Mouse (Mus musculus): ENCODE measurements around the gene Atad5. TPM values are rescaled to one million over a fixed set of nuclear protein-coding genes. Genes with fewer than 3 reads are reported as not detected.
"Not testable (repeated sequence)": the region's sequence is repeated elsewhere in the genome, so short reads cannot be mapped to it uniquely, and the experiment has no call there.

Gene Atad5
- polyA plus RNA-seq, 1 experiment from 2014 or later, result 9.4 TPM

DNA sequence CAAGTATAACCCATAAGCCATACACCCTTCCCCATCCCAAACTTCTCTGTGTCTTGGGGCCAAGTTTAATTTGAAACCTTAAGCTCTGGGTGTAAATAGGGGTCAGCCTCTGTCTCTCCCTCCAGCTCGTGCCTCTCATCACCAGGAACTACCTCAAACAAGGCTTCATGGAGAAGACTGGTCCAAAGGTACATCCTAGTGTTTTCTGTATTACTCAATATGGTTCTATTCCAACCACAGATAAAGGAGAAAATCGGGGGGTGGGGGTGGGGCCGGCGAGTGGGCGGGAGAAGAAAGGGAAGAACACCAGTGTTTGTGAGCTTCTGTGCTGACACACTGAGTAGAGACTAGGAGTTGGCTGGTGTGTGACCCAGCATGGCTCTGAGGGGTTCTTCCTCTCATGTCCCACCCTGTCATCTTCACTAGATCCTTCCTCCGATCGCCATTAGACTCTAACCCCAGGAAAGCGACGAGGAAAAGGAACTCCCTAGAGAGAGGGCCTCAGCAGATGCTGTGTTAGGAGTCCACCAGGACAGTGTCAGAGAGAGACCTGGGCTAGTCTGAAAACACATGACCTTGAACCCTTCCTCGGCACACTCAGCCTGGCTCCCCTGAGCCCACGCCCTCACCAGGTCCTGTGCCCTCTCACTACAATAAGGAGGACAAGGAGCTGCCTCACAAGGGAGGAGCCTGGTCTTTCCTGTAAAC lies 84.9 kb downstream of the Atad5 start:
- DNase-seq (ENCODE audit: low spot score) (no peak), ATAC-seq (ENCODE audit: low read depth) (no peak)
- Histone ChIP-seq H3K27me3 (replicated peaks; ENCODE audit: control insufficient read depth, insufficient read depth, low read length) (no peaks in the 10 kb centered on the region), H3K9ac (ENCODE audit: low read depth, low read length) (no peak overlapping the region), H3K36me3 (ENCODE audit: control insufficient read depth, insufficient read depth, low read length) (no peaks in the 10 kb centered on the region), H3K4me3 (ENCODE audit: low read depth, low read length) (no peak overlapping the region), H3K4me1 (ENCODE audit: control insufficient read depth, insufficient read depth, low read length) (no peaks in the 10 kb centered on the region), H3K4me2 (ENCODE audit: low read depth, low read length) (no peak overlapping the region), H3K9me3 (ENCODE audit: control insufficient read depth, low read length) (no peaks in the 10 kb centered on the region), H3K27ac (replicated peaks; ENCODE audit: low read depth, low read length) (no peak overlapping the region)
- WGBS, result 76% methylated on average over 11 of the region's 11 CpGs

GRCm38 (mm10) chr11:80176911-80177895 lies 88.0 kb downstream of the Atad5 start:
- Histone ChIP-seq H3K4me2 (ENCODE audit: low read depth, low read length) (no peak overlapping the region), H3K9me3 (ENCODE audit: control insufficient read depth, low read length) (no peaks in the 10 kb centered on the region), H3K4me1 (ENCODE audit: control insufficient read depth, insufficient read depth, low read length) (no peaks in the 10 kb centered on the region), H3K27ac (replicated peaks; ENCODE audit: low read depth, low read length) (no peak overlapping the region), H3K4me3 (ENCODE audit: low read depth, low read length) (no peak overlapping the region), H3K27me3 (replicated peaks; ENCODE audit: control insufficient read depth, insufficient read depth, low read length) (no peaks in the 10 kb centered on the region), H3K36me3 (ENCODE audit: control insufficient read depth, insufficient read depth, low read length) (no peaks in the 10 kb centered on the region), H3K9ac (ENCODE audit: low read depth, low read length) (no peak overlapping the region)
- WGBS, result 67% methylated on average over 11 of the region's 11 CpGs
- ATAC-seq (ENCODE audit: low read depth), result no peak
- DNase-seq (ENCODE audit: low spot score), result no peak

DNA sequence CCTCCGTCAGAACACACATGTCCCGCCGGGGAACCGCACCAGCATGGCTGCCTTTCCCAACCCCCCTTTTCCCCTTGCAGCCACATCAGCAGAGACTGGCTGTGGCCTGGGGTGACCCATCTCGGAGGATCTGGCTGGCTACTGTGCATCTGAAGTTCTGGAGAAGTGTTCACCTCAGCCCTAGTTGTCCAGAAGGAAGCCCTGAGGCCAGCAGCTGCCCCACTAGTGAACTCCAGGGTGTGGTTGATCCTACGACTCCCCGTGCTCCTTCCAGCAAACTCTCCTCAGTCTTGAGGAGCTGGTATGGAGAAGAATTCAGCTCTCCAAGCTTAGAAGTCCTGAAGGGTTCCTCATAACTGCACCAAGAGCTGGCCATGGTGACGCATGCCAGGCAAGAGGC lies 89.1 kb downstream of the Atad5 start:
- H3K9ac ChIP-seq (ENCODE audit: low read depth, low read length), result no peak overlapping the region
- no peaks in the 10 kb centered on the region for H3K9me3 ChIP-seq (ENCODE audit: control insufficient read depth, low read length)
- no peak overlapping the region for H3K4me3 ChIP-seq (ENCODE audit: low read depth, low read length)
- ATAC-seq (ENCODE audit: low read depth), result no peak
- DNase-seq (ENCODE audit: low spot score), result no peak
- H3K27ac ChIP-seq (replicated peaks; ENCODE audit: low read depth, low read length), result no peak overlapping the region
- WGBS, result 75% methylated on average over 8 of the region's 8 CpGs
- no peaks in the 10 kb centered on the region for H3K4me1 ChIP-seq (ENCODE audit: control insufficient read depth, insufficient read depth, low read length)
- no peaks in the 10 kb centered on the region for H3K27me3 ChIP-seq (replicated peaks; ENCODE audit: control insufficient read depth, insufficient read depth, low read length)
- H3K36me3 ChIP-seq (ENCODE audit: control insufficient read depth, insufficient read depth, low read length), result no peaks in the 10 kb centered on the region
- no peak overlapping the region for H3K4me2 ChIP-seq (ENCODE audit: low read depth, low read length)

- Histone ChIP-seq H3K4me2 (ENCODE audit: low read depth, low read length) (no peak overlapping the region), H3K9me3 (ENCODE audit: control insufficient read depth, low read length) (no peaks in the 10 kb centered on the region), H3K4me3 (ENCODE audit: low read depth, low read length) (no peak overlapping the region), H3K9ac (ENCODE audit: low read depth, low read length) (no peak overlapping the region), H3K36me3 (ENCODE audit: control insufficient read depth, insufficient read depth, low read length) (no peaks in the 10 kb centered on the region), H3K4me1 (ENCODE audit: control insufficient read depth, insufficient read depth, low read length) (no peaks in the 10 kb centered on the region), H3K27me3 (replicated peaks; ENCODE audit: control insufficient read depth, insufficient read depth, low read length) (no peaks in the 10 kb centered on the region), H3K27ac (replicated peaks; ENCODE audit: low read depth, low read length) (no peak overlapping the region)
- ATAC-seq (ENCODE audit: low read depth) (no peak), DNase-seq (ENCODE audit: low spot score) (no peak)
- 71% methylated on average over 5 of the region's 5 CpGs for WGBS
Measured at GRCm38 (mm10) chr11:80181021-80181749, 92.0 kb downstream of the Atad5 start.

DNA sequence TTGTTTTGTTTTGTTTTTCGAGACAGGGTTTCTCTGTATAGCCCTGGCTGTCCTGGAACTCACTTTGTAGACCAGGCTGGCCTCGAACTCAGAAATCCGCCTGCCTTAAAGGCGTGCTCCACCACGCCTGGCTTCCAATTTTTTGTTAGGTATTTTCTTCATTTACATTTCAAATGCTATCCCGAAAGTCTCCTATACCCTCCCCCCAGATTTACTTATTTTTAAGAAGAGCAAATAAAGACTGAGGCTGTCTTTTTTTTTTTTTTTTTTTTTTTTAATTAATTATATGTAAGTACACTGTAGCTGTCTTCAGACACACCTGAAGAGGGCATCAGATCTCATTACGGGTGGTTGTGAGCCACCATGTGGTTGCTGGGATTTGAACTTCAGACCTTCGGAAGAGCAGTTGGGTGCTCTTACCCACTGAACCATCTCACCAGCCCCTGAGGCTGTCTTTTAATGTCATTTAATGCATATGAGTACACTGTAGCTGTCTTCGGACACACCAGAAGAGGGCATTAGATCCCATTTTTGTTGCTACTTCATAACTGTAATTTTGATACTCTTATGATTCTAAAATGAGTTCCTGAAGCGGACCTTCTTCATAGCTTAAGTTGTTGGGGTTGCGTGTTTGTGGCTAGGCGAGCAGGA lies 94.0 kb downstream of the Atad5 start:
- not testable (repeated sequence) for H3K9me3 ChIP-seq (ENCODE audit: control insufficient read depth, low read length); H3K36me3 ChIP-seq (ENCODE audit: control insufficient read depth, insufficient read depth, low read length); H3K27me3 ChIP-seq (replicated peaks; ENCODE audit: control insufficient read depth, insufficient read depth, low read length); H3K4me1 ChIP-seq (ENCODE audit: control insufficient read depth, insufficient read depth, low read length); DNase-seq (ENCODE audit: low spot score)
- WGBS, result 45% methylated on average over 12 of the region's 12 CpGs
- peak; percentile 80 for ATAC-seq (ENCODE audit: low read depth)
- Histone ChIP-seq H3K9ac (ENCODE audit: low read depth, low read length) (peak overlapping the region; percentile 83), H3K27ac (replicated peaks; ENCODE audit: low read depth, low read length) (peak overlapping the region; percentile 88; the same call in 1 of the 2 replicates), H3K4me2 (ENCODE audit: low read depth, low read length) (peak overlapping the region; percentile 72), H3K4me3 (ENCODE audit: low read depth, low read length) (peak overlapping the region; percentile 69)

DNA sequence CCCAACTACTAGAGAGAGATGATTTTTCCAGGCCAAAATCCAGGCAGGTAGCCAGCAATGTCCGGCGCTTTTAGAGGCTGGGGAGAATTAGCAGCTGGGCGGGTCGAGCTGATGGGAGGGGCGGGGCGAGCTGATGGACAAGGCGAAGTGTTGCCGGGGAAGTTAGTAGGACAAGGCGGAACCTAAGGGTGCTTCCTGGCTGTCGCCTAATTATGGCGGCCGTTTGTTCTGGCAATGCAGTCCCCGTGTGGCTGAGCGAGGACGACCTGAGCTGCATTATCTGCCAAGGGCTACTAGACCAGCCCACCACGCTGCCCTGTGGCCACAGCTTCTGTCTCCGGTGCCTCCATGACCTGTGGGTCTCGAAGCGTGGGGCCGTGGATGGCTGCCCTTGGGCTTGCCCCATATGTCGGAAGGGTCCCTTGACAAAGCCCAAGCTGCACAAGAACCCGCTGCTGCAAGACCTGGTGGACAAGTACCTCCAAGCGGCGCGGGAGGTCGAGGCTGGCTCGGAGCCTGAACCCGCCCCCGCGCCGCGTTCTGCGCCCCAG lies 94.6 kb downstream of the Atad5 start, which contains the start of gene Rnf135:
Gene Rnf135 (plus strand): TSS at position 147 of the 551 bp plus-strand sequence.
- peak; percentile 94 for DNase-seq (ENCODE audit: low spot score)
- Histone ChIP-seq H3K36me3 (ENCODE audit: control insufficient read depth, insufficient read depth, low read length) (no peaks in the 10 kb centered on the region), H3K4me3 (ENCODE audit: low read depth, low read length) (peak within 1 kb of the TSS; percentile 69), H3K4me2 (ENCODE audit: low read depth, low read length) (peak within 1 kb of the TSS; percentile 72), H3K27ac (replicated peaks; ENCODE audit: low read depth, low read length) (peak within 1 kb of the TSS; percentile 88), H3K4me1 (ENCODE audit: control insufficient read depth, insufficient read depth, low read length) (no peaks in the 10 kb centered on the region), H3K27me3 (replicated peaks; ENCODE audit: control insufficient read depth, insufficient read depth, low read length) (no peaks in the 10 kb centered on the region), H3K9ac (ENCODE audit: low read depth, low read length) (peak within 1 kb of the TSS; percentile 83), H3K9me3 (ENCODE audit: control insufficient read depth, low read length) (no peaks in the 10 kb centered on the region)
- peak; percentile 97 for ATAC-seq (ENCODE audit: low read depth)
- 2% methylated on average over 31 of the region's 33 CpGs for WGBS

DNA sequence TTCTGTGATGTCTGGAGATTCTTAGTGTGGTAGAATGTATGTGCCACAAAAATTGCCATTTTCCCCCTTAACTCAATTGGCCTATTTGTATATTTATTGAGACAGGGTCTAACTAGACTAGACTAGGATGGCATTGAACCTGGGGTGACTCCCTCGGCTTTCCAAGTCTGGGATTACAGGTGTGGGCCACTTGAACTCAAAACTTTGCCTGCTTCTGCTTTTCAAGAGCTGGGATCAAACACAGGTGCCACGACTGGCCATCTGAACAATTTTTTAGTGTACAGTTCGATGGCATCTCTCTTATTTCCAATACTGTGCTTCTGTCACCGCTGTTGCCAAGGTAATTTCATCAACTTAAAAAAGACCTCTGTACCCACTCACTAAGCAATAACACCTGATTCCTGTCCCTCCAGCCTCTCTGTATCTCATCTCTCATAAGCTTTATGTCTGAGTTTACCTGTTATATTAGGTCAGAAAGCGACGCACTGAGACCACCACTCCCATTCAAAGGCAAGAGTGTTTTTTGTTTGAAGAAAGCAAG lies 95.4 kb downstream of the Atad5 start:
- H3K4me3 ChIP-seq (ENCODE audit: low read depth, low read length), result peak overlapping the region; percentile 69
- H3K9me3 ChIP-seq (ENCODE audit: control insufficient read depth, low read length), result no peaks in the 10 kb centered on the region
- peak overlapping the region; percentile 88; the same call in 1 of the 2 replicates for H3K27ac ChIP-seq (replicated peaks; ENCODE audit: low read depth, low read length)
- H3K9ac ChIP-seq (ENCODE audit: low read depth, low read length), result 0 out of 2 replicates have a peak overlapping the region, but pooled peaks have one; percentile 83
- peak overlapping the region; percentile 72 for H3K4me2 ChIP-seq (ENCODE audit: low read depth, low read length)
- H3K4me1 ChIP-seq (ENCODE audit: control insufficient read depth, insufficient read depth, low read length), result no peaks in the 10 kb centered on the region
- DNase-seq (ENCODE audit: low spot score) (no peak), ATAC-seq (ENCODE audit: low read depth) (no peak)
- H3K36me3 ChIP-seq (ENCODE audit: control insufficient read depth, insufficient read depth, low read length), result no peaks in the 10 kb centered on the region
- H3K27me3 ChIP-seq (replicated peaks; ENCODE audit: control insufficient read depth, insufficient read depth, low read length), result no peaks in the 10 kb centered on the region
- 87% methylated on average over 6 of the region's 6 CpGs for WGBS
